Mouse (Mus musculus) cerebellum, adult 11 months (tissue): ENCODE data around the gene Tox3.

Experiments
- DNase-seq: peaks from one replicate; pipeline ENCODE4 v3.0.0; 2022

Tox3 gene

DNA sequence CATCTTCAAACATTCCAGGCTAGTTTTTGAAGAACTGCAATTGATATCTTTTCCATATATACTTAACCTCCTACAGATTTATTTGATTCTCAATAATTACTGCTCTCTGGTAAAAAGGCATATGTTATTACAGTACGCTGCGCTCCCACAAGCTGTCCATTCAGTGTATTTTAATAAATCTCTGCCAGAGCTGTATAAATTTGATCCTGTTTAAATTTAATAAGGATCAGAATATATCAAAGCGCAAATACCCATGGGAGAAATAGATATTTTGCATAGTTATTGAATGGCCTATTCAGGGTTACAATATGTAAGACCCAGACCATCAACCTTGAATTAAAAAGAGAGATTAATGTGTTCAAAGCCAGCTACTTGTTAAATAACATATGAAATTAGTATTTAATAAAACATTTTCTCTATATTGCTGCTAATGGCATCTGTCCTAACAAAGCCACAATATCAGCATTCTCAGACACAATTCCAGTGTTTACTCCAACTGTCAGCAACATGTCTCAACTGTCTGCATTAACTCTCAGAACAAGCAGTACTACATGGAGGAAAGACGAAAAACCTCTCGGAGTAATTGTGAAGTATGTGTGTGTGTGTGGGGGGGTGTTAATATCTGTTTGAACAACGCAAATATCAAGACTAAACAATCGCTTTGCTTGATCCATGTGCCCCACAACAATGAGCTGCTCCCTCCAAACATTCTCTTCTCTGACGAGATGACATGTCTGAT lies 25.3 kb downstream of the Tox3 start:
- DNase-seq: no peak

- no peak for DNase-seq
Measured at GRCm38 (mm10) chr8:90321255-90321654, 26.9 kb downstream of the Tox3 start.

- DNase-seq: no peak
Measured at GRCm38 (mm10) chr8:90314312-90314711, 33.8 kb downstream of the Tox3 start.

DNA sequence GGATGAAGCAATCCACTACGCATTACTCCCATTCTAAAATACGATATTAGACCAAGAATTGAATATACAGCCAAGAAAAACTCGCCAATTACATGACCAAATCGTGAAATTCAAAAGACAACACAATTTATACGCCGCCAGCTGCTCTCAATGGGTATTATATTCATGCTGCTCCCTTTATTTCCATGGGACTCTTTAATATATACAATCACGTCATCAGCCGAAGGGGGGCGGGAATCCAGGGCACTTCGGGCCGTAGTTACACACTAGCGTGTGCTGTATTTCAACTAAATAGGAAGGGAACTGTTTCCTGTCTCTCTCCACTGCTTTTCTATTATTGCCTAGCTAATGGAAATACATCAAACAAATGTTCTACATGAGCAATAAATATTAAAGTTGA lies 45.2 kb downstream of the Tox3 start:
- no peak for DNase-seq

- no peak for DNase-seq
Measured at GRCm38 (mm10) chr8:90302252-90302651, 45.9 kb downstream of the Tox3 start.

- no peak for DNase-seq
Measured at GRCm38 (mm10) chr8:90301543-90301942, 46.6 kb downstream of the Tox3 start.

DNA sequence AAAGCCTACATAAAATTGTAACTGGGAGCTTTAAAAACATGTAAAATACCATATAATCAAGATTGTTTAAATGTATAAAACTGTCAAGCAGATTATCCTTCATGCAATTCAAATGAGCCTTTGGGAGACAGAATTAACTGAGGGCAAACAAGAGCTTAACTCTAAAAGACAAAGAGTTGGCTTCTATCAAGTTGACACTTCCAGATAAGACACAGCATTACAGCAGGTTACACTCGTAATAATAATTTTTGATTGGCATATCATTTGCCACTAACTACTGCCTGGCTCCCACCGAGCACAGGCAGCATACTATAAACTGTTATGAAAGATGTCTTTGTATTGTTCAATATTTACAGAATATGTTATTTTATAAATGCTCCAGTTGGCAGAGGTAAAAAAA lies 47.2 kb downstream of the Tox3 start:
- no peak for DNase-seq

GRCm38 (mm10) chr8:90294061-90294460 lies 54.1 kb downstream of the Tox3 start:
- DNase-seq: no peak

DNA sequence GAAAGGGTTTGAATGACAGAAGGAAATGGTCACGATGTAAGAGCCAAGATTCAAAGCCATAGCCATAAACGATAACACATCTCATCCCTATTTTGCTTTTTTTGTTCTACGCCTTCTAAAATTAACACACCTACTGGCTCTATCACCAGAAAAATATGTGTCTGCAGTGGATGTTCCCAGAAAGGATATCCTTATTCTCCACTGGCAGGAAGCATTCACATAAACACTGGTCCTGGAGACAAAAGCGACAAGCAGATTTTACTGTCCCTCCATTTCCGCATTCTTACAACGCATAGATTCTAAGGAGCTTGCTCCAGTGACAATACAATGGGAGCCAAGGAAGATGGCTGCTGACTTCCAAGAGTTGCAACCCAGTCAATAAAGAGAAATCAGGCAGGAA lies 57.3 kb downstream of the Tox3 start:
- no peak for DNase-seq

DNA sequence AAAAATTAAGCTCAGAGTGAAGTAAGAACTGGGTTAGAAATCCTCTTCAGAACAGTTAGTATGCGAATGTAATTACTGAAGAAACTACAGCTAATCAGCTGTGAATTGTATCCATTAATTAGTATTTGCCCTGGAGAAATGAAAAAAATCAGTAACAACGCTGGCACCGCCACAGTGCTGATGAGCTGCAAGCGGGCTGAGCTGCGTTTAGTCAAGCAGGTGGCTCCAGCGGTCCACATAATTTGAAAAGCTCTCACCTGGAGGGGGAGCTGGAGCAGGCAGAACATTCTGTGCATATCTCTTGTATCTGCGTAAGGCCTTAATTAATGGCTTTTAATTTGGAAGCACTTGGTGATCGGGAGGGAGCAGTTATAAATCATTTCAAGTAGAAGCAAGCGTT lies 71.4 kb downstream of the Tox3 start:
- no peak for DNase-seq

GRCm38 (mm10) chr8:90273182-90273581 lies 75.0 kb downstream of the Tox3 start:
- DNase-seq: no peak

DNA sequence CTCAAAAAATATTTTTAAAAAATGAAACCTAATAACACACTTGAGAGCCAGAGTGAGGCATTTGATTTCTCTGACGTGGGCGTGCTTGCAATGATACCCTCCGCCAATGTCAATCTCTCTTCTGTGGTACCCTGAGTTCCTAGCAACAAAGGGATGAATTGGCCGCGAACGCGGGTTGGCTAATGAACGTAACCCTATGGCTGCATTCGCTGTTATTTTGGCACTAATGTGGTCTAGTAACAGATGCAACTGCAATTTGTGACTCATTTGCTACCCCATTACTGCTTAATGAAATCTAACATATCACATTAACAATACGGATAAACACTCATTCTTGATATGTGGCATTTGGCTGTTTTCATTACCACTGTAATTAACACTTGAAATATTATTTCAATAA lies 76.2 kb downstream of the Tox3 start:
- no peak for DNase-seq

DNA sequence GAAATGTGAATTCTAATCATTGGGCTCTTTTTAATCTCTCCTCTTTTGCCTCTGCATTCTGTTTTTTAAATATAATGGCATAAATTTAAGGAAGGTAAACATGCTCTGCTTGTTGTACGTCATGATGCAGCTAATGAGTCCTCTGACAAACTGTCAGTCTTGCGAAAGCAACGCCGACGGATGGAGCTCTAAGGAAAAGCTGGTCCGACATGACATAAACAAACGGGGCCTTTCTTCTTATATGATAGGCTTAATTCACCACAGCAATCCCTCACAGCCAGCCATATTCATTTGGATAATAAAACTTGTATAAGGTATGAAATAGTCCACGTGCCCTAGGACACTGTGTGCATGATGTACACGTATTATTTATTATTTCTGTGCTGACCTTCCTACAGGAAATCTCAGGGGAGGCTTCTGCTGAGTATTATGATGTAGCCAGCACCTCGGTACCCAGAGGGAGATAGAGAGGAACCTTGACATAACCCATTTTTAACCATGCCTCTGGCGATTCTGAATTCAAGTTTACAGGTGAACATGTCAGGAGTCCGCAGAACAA lies 80.4 kb downstream of the Tox3 start:
- DNase-seq: no peak

DNA sequence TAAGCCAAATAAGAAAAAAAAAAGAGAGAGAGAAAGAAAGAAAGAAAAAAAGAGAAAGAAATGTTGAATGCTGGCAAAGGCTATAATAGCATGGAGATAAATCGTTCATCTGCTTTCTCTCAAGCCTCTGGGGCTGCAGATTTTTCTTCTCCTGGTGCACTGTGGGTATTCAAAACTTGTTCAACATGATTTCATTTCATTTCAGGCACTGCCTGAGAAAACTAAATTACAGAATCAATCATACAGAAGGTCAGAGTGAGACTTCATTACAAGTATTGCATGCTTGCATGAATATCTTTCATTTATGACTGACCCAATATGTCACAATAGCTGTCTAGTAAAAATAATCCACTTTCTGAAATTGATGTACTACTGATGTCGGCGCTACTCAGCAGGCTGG lies 81.2 kb downstream of the Tox3 start:
- DNase-seq: no peak

GRCm38 (mm10) chr8:90266239-90266638 lies 81.9 kb downstream of the Tox3 start:
- DNase-seq: no peak

DNA sequence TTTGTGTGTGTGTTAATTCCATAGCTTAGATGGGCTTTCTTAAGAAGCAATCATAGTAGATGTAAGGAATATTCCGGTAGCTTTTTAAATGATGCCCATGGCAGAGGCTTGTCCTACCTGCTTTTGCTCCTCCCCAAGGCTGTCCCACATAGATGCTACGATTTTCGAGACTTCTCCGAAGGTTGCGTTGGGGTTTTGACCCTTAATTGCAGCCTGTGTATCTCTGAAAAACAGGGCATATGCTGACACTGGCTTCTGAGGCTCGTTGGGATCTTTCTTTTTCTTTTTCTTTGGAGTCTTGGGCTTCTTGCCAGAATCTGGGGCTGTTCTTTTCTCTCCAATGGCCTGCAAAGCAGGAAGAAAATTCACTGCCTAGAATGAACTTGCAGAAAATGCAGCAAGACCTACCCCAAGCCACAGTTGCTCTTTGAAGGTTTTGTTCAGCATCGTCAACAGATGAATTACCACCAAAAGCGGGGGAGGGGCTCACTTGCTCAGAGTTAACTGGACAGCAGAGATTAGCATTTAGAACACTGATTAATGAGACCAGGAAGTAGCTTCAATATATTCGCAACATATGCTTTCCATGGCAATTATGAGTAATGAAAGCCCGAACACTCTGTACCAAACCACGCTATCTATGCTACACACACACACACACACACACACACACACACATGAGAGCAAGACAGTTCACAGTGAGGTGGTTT lies 93.8 kb downstream of the Tox3 start:
- no peak for DNase-seq

- DNase-seq: no peak
Measured at GRCm38 (mm10) chr8:90246357-90246756, 101.8 kb downstream of the Tox3 start.

GRCm38 (mm10) chr8:90245828-90246227 lies 102.3 kb downstream of the Tox3 start:
- DNase-seq: no peak

DNA sequence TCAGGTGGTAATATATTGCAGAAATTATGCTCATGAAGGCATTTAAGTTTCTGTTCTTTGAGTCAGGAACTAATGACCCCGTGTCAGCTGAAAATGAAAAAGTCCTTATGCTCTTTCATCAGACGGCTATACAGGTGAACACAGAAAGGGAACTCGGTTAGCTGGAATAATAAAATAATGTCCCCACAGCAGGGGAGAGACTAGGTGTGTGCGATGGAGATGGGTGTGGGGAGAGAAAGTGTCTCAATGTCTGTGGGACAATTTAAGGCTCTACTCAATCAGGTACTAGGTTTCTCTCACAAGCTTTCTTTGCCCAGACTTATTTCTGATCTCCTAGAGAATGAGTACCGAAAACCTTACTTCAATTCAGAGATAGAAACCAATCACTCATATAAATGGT lies 103.0 kb downstream of the Tox3 start:
- no peak for DNase-seq

GRCm38 (mm10) chr8:90244458-90245145 lies 103.5 kb downstream of the Tox3 start:
- peak; percentile 40 for DNase-seq

DNA sequence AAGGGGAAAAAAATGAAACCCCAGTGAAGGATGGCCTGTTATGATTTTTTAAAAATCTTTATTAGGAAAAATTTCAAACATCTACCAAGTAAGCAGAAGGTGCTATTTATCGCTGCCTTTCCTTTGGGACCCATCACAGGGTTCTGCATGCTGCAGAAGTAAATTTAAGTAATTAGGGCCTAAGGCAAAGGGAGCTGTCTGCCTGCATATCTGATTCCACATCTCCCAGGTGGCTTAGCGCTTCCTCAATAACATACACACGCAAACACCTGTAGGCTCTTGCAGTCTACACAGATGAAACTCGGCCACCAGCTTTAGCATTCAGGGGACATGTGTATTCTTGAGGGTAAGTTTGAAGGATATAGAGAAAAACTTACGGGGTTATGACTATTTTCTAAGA lies 104.2 kb downstream of the Tox3 start:
- DNase-seq: no peak

GRCm38 (mm10) chr8:90242351-90242750 lies 105.8 kb downstream of the Tox3 start:
- no peak for DNase-seq

- no peak for DNase-seq
Measured at GRCm38 (mm10) chr8:90241461-90241860, 106.7 kb downstream of the Tox3 start.

DNA sequence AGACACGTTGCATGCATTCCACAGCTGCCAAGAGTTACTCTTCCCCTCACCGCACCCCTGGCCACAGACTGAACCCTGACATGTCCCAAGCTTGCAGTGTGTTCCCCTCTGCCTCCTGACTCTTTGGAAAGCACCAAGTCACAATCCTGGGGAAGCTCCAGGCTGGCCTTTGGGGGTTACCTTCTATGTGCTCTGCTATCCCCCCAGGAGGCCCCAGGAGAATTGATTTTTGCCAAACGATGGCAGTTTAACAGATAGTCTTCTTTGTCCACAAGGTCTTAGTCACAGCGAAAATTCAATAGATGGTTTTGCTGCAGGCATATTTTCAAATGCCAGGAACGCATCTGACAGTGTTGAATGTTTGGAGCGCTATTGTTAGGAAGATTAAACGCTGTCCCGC lies 115.6 kb downstream of the Tox3 start:
- no peak for DNase-seq
